Mouse (Mus musculus) bone marrow, adult 2 months (tissue): ENCODE measurements around the gene Tsku.

Experiments used
- CTCF ChIP-seq: fragments of 200-500 bp; IDR thresholded peaks from 2 replicates; pipeline ENCODE4 v1.5.1; 2011; ENCODE audit warnings: low read length, control low read depth; ENCODE audit not compliant: control insufficient read depth, insufficient read depth
- POLR2A ChIP-seq: fragments of 200-500 bp; IDR thresholded peaks from 2 replicates; pipeline ENCODE4 v1.6.1; 2011; ENCODE audit warnings: low read depth, mild to moderate bottlenecking, control low read depth, low read length, borderline replicate concordance; ENCODE audit not compliant: control insufficient read depth

GRCm38 (mm10) chr7:98326051-98326450 lies 35.1 kb downstream of the Tsku start:
- no peak for TF ChIP-seq CTCF
- TF ChIP-seq POLR2A, result no peak
